ENCODE assay signal across 10 mouse cellular contexts in genomic region chr8:61275463-61276356, GRCm38 (mm10). TPM values are rescaled to one million over a fixed set of nuclear protein-coding genes. Genes with fewer than 3 reads are reported as not detected.
DNase-seq lines count a peak whose midpoint lies in the region; ATAC-seq and TF ChIP-seq lines count a peak whose summit lies in the region.
"Had no signal": no experiment of that assay in that cellular context is flagged by ENCODE, and none has a peak within 500 bp of the region (broad histone marks: within the 10 kb centered on the region; RNA-seq: fewer than 3 reads in every experiment).

No protein-coding gene starts in this region.

- peak overlapping the region; percentile 59 for H3K27ac ChIP-seq in lung, embryonic 14.5 days (ENCODE audit: low read depth)
- H3K27ac ChIP-seq in kidney, adult 2 months (ENCODE audit: insufficient read depth, low read depth, low read length) = peak overlapping the region; percentile 99
- H3K27ac ChIP-seq: hindbrain, postnatal 0 days had no signal

- H3K4me1 ChIP-seq in lung, embryonic 14.5 days (ENCODE audit: insufficient read depth) = peaks cover 51% of the 10 kb centered on the region
- H3K4me1 ChIP-seq in kidney, adult 2 months (ENCODE audit: control insufficient read depth, insufficient read depth, low read length) = peaks cover 66% of the 10 kb centered on the region

- TF ChIP-seq CTCF in lung, embryonic 14.5 days (IDR thresholded peaks at IDR 0.05; ENCODE audit: low read depth) = no peak
- no peak for TF ChIP-seq CTCF in kidney, adult 2 months (conservative IDR thresholded peaks at IDR 0.05; ENCODE audit: insufficient read depth, insufficient read length, low read depth, low read length)

- WGBS in lung, embryonic 14.5 days = 24% methylated on average over 11 of the region's 11 CpGs
- WGBS in kidney, adult 2 months = 32% methylated on average over 11 of the region's 11 CpGs

- H3K9me3 ChIP-seq in lung, embryonic 14.5 days (ENCODE audit: low read depth, low read length) = no peaks in the 10 kb centered on the region

- ATAC-seq in lung, embryonic 14.5 days (ENCODE audit: insufficient read depth) = peak; percentile 27; the same call in 1 of the 2 replicates
- peak; percentile 74 for ATAC-seq in activated CD4-positive, CD25-positive, alpha-beta regulatory T cell, adult 4 months
- 0 out of 2 replicates have a peak, but pooled peaks have one; percentile 10 for ATAC-seq in megakaryocyte progenitor cell, adult 5-6 weeks (replicated peaks; ENCODE audit: poor library complexity)
- ATAC-seq: hindbrain, postnatal 0 days had no signal

- no peak for TF ChIP-seq POLR2A in kidney, adult 2 months (IDR thresholded peaks at IDR 0.05; ENCODE audit: low read depth, low read length)

- no peaks in the 10 kb centered on the region for H3K36me3 ChIP-seq in lung, embryonic 14.5 days (ENCODE audit: insufficient read depth)
- H3K36me3 ChIP-seq in kidney, adult 2 months (ENCODE audit: control insufficient read depth, insufficient read depth, low read length) = no peaks in the 10 kb centered on the region

- peak; percentile 59 for DNase-seq in lung, embryonic 14.5 days
- no peak for DNase-seq in lung, postnatal 10 days
- DNase-seq in kidney, adult 2 months = peak; percentile 87
- no peak for DNase-seq in embryo, embryonic 10 days (ENCODE audit: low spot score)
- DNase-seq in adrenal gland, adult 8-10 months = no peak
- DNase-seq: cerebellum, adult 11-12 months; liver had no signal

- H3K4me3 ChIP-seq in lung, embryonic 14.5 days (ENCODE audit: low read depth, low read length) = no peak overlapping the region
- no peak overlapping the region for H3K4me3 ChIP-seq in kidney, adult 2 months (ENCODE audit: insufficient read depth, low read depth, low read length)

- no peak overlapping the region for H3K9ac ChIP-seq in lung, embryonic 14.5 days

- no peaks in the 10 kb centered on the region for H3K27me3 ChIP-seq in lung, embryonic 14.5 days (ENCODE audit: insufficient read depth, low read length)
- H3K27me3 ChIP-seq in kidney, adult 2 months (replicated peaks; ENCODE audit: control insufficient read depth, insufficient read depth, low read length) = no peaks in the 10 kb centered on the region

- peak overlapping the region; percentile 32 for H3K4me2 ChIP-seq in lung, embryonic 14.5 days

RNA-seq across cellular contexts. Expression of gene Sh3rf1, which starts 52.0 kb away (rescaled TPM):
- 21.2 and 22.5 TPM in 2 replicates for polyA plus RNA-seq in lung, embryonic 14.5 days (2014; fragmentation: Nextera tagmentation; extraction: Ambion mirVana)
- polyA plus RNA-seq in activated CD4-positive, CD25-positive, alpha-beta regulatory T cell, adult 4 months (2017; shearing (Covaris generic)) = 1 to 10 TPM; 5.6 to 6.5 TPM
- 14.4 and 15.3 TPM in 2 replicates for polyA plus RNA-seq in kidney, adult 2 months (2012; rRNA removed)
- total RNA-seq in megakaryocyte progenitor cell, adult 5-6 weeks (2015) = 3.0 TPM in 2 replicates
- total RNA-seq in megakaryocyte progenitor cell, adult 5-6 weeks (2017) = 2.2 and 3.3 TPM in 2 replicates
- 10 to 100 TPM in 2 of 4 experiments, 1 to 10 TPM in 2; 8.7 to 13.5 (median 10.4) TPM for total RNA-seq in adrenal gland, adult 8-10 months (2022)

Comparison
In these comparisons a context has a peak if more than half of its experiments do, and no peak if none do; other contexts are left out.
1. DNase-seq: peak in lung, embryonic 14.5 days (single experiment) and kidney, adult 2 months (single experiment); none in lung, postnatal 10 days (single experiment), embryo, embryonic 10 days (single experiment) and adrenal gland, adult 8-10 months (single experiment).
2. ATAC-seq: peak in every context shown above with its lines; median percentile 74 in activated CD4-positive, CD25-positive, alpha-beta regulatory T cell, adult 4 months; 27 in lung, embryonic 14.5 days; 10 in megakaryocyte progenitor cell, adult 5-6 weeks.